Mouse (Mus musculus) myocyte (in vitro differentiated cells): Measurements from ENCODE around the gene Cartpt.

Experiments used
- CEBPB ChIP-seq: IDR thresholded peaks from 2 replicates; pipeline ENCODE4 v1.6.1; 2011; ENCODE audit warnings: mild to moderate bottlenecking, moderate library complexity; ENCODE audit not compliant: poor library complexity, insufficient read depth, severe bottlenecking
- E2F4 ChIP-seq: IDR thresholded peaks from one replicate; pipeline ENCODE4 v1.6.1; 2011; ENCODE audit warnings: mild to moderate bottlenecking, control low read depth, moderate library complexity; ENCODE audit not compliant: insufficient read depth
- MAX ChIP-seq: IDR thresholded peaks from one replicate; pipeline ENCODE4 v1.6.1; 2011; ENCODE audit warnings: low read depth, mild to moderate bottlenecking, control low read depth
- MYOG ChIP-seq, 3 experiments: IDR thresholded peaks; one replicate each; pipeline ENCODE4 v1.6.1; 2011; ENCODE audit warnings: control low read depth in 2 of 3, low read depth in 2 of 3, mild to moderate bottlenecking in 2 of 3; ENCODE audit not compliant: insufficient read length in 2 of 3, control insufficient read depth in 1 of 3, insufficient read depth in 1 of 3
- POLR2A ChIP-seq: IDR thresholded peaks from one replicate; pipeline ENCODE4 v1.6.1; 2011; ENCODE audit warnings: low read depth, mild to moderate bottlenecking, control low read depth, moderate library complexity; ENCODE audit not compliant: insufficient read length
- POLR2AphosphoS2 ChIP-seq: IDR thresholded peaks from one replicate; pipeline ENCODE4 v1.6.1; 2011; ENCODE audit warnings: low read depth, control low read depth; ENCODE audit not compliant: insufficient read length
- REST ChIP-seq: IDR thresholded peaks from one replicate; pipeline ENCODE4 v1.6.1; 2011; ENCODE audit warnings: mild to moderate bottlenecking, control low read depth, moderate library complexity; ENCODE audit not compliant: insufficient read depth, insufficient read length
- SRF ChIP-seq: IDR thresholded peaks from one replicate; pipeline ENCODE4 v1.6.1; 2011; ENCODE audit warnings: low read depth; ENCODE audit not compliant: control insufficient read depth, insufficient read length
- TCF12 ChIP-seq: IDR thresholded peaks from one replicate; pipeline ENCODE4 v1.6.1; 2011; ENCODE audit warnings: mild to moderate bottlenecking, control low read depth; ENCODE audit not compliant: poor library complexity, insufficient read depth, severe bottlenecking
- USF1 ChIP-seq: IDR thresholded peaks from one replicate; pipeline ENCODE4 v1.6.1; 2011; ENCODE audit warnings: low read depth, mild to moderate bottlenecking, control low read depth, moderate library complexity

GRCm38 (mm10) chr13:99900965-99901364 is at the start of gene Cartpt:
- TF ChIP-seq CEBPB (no peak), POLR2A (no peak), MAX (no peak), E2F4 (no peak), REST (no peak), POLR2AphosphoS2 (no peak), TCF12 (no peak), USF1 (no peak), SRF (no peak), MYOG (IDR thresholded peaks at IDR 0.05; ENCODE audit: control insufficient read depth in 1 of 3, insufficient read depth in 1 of 3, insufficient read length in 2 of 3, low read depth in 2 of 3) (no peak)
